Mouse (Mus musculus) intestine, embryonic 16.5 days (tissue): ENCODE measurements around the gene Zfp202. TPM values are rescaled to one million over a fixed set of nuclear protein-coding genes. Genes with fewer than 3 reads are reported as not detected.

Experiments
- ATAC-seq: fragments of 200-750 bp; cut with Nextera tagmentation; 2 replicates; pipeline ENCODE4 v1.8.0; 2017; ENCODE audit warnings: moderate TSS enrichment, moderate library complexity
- H3K27ac ChIP-seq: fragments of 300-500 bp; sonication (generic); 2 replicates; pipeline ENCODE4 v1.5.1; 2014; ENCODE audit warnings: mild to moderate bottlenecking, low read length
- H3K27me3 ChIP-seq: fragments of 300-500 bp; sonication (generic); replicated peaks from 2 replicates; pipeline ENCODE4 v1.6.1; 2014; ENCODE audit warnings: low read length, control low read depth, mixed read lengths; ENCODE audit not compliant: control insufficient read depth, insufficient read depth
- H3K36me3 ChIP-seq: fragments of 300-500 bp; sonication (generic); 2 replicates; pipeline ENCODE4 v1.6.1; 2014; ENCODE audit warnings: low read length, control low read depth; ENCODE audit not compliant: control insufficient read depth, insufficient read depth
- H3K4me1 ChIP-seq: fragments of 300-500 bp; sonication (generic); 2 replicates; pipeline ENCODE4 v1.6.1; 2014; ENCODE audit warnings: low read length, control low read depth, mixed read lengths; ENCODE audit not compliant: control insufficient read depth, insufficient read depth
- H3K4me2 ChIP-seq: fragments of 300-500 bp; sonication (generic); 2 replicates; pipeline ENCODE4 v1.6.1; 2014; ENCODE audit warnings: low read depth, low read length, control low read depth
- H3K4me3 ChIP-seq: fragments of 300-500 bp; sonication (generic); 2 replicates; pipeline ENCODE4 v1.5.1; 2014; ENCODE audit warnings: mild to moderate bottlenecking, low read length
- H3K9ac ChIP-seq: fragments of 300-500 bp; sonication (generic); 2 replicates; pipeline ENCODE4 v1.6.1; 2014; ENCODE audit warnings: low read depth, low read length
- H3K9me3 ChIP-seq: fragments of 300-500 bp; sonication (generic); 2 replicates; pipeline ENCODE4 v1.6.1; 2016; ENCODE audit warnings: low read length, control low read depth; ENCODE audit not compliant: control insufficient read depth
- WGBS: fragments of 180-500 bp; shearing (Covaris S2); extraction: QIAGEN DNeasy Blood & Tissue Kit; methylation state at CpG from one replicate; pipeline ENCODE4 v1.1.7; 2014; 5-methylcytosine and 5-hydroxymethylcytosine counted together
- polyA plus RNA-seq: library from polyadenylated mRNA; unstranded; fragments of >200 nt; fragmentation: Nextera tagmentation; extraction: Ambion mirVana; gene quantifications from 2 replicates; pipeline ENCODE4 v1.2.1, GENCODE M21; 2015

Zfp202 gene
- polyA plus RNA-seq, 1 experiment from 2014 or later: 3.1 TPM

- H3K9ac ChIP-seq: no peak overlapping the region
- no peaks in the 10 kb centered on the region for H3K9me3 ChIP-seq
- H3K4me2 ChIP-seq: no peak overlapping the region
- H3K27me3 ChIP-seq: no peaks in the 10 kb centered on the region
- no peaks in the 10 kb centered on the region for H3K4me1 ChIP-seq
- H3K27ac ChIP-seq: no peak overlapping the region
- WGBS: 46% methylated on average over 3 of the region's 3 CpGs
- no peak for ATAC-seq
- H3K4me3 ChIP-seq: no peak overlapping the region
- no peaks in the 10 kb centered on the region for H3K36me3 ChIP-seq
Observed at GRCm38 (mm10) chr9:40252459-40252858, 60.3 kb downstream of the Zfp202 start.

Other genes with a start within 250 kb of the Zfp202 start
- not detected in 2 replicates for gene Olfr975, start 240.3 kb upstream of the Zfp202 start, polyA plus RNA-seq
- not detected in 2 replicates for gene Olfr976, start 231.2 kb upstream of the Zfp202 start, polyA plus RNA-seq
- gene Olfr978, start 200.2 kb upstream of the Zfp202 start, polyA plus RNA-seq: not detected in 2 replicates
- gene Olfr979, start 188.9 kb upstream of the Zfp202 start, polyA plus RNA-seq: not detected in 2 replicates
- gene Olfr980, start 182.7 kb upstream of the Zfp202 start, polyA plus RNA-seq: not detected in 2 replicates
- gene Olfr981, start 170.9 kb upstream of the Zfp202 start, polyA plus RNA-seq: not detected in 2 replicates
- not detected in 2 replicates for gene Olfr982, start 118.5 kb upstream of the Zfp202 start, polyA plus RNA-seq
- gene Olfr983, start 98.7 kb upstream of the Zfp202 start, polyA plus RNA-seq: not detected in 2 replicates
- not detected in 2 replicates for gene Olfr984, start 78.1 kb upstream of the Zfp202 start, polyA plus RNA-seq
- not detected in 2 replicates for gene Olfr985, start 62.1 kb upstream of the Zfp202 start, polyA plus RNA-seq
- gene Tmem225, start 44.2 kb upstream of the Zfp202 start, polyA plus RNA-seq: not detected in 2 replicates
- gene Olfr986, start 11.4 kb upstream of the Zfp202 start, polyA plus RNA-seq: not detected in 2 replicates
- 4.0 and 4.4 TPM in 2 replicates for gene Scn3b, start 76.9 kb downstream of the Zfp202 start, polyA plus RNA-seq